Mouse (Mus musculus) lung, postnatal 0 days (tissue): ENCODE data around the gene Col11a2. TPM values are rescaled to one million over a fixed set of nuclear protein-coding genes. Genes with fewer than 3 reads are reported as not detected.
"Not testable (repeated sequence)": the region's sequence is repeated elsewhere in the genome, so short reads cannot be mapped to it uniquely, and the experiment has no call there.

Experiments
- ATAC-seq: fragments of 200-750 bp; cut with Nextera tagmentation; 2 replicates; pipeline ENCODE4 v1.8.0; 2017; ENCODE audit warnings: moderate library complexity
- DNase-seq: peaks from one replicate; pipeline ENCODE4 v3.0.0-alpha.2; 2016; ENCODE audit warnings: low spot score
- H3K27ac ChIP-seq: fragments of 300-500 bp; sonication (generic); 2 replicates; pipeline ENCODE4 v1.5.1; 2014; ENCODE audit warnings: antibody characterized with exemption, mild to moderate bottlenecking, low read length, mixed read lengths
- H3K27me3 ChIP-seq: fragments of 300-500 bp; sonication (generic); replicated peaks from 2 replicates; pipeline ENCODE4 v1.6.1; 2014; ENCODE audit warnings: low read length, mixed read lengths; ENCODE audit not compliant: insufficient read depth
- H3K36me3 ChIP-seq: fragments of 300-500 bp; sonication (generic); 2 replicates; pipeline ENCODE4 v1.6.1; 2014; ENCODE audit warnings: low read length, mixed read lengths; ENCODE audit not compliant: insufficient read depth
- H3K4me1 ChIP-seq: fragments of 300-500 bp; sonication (generic); 2 replicates; pipeline ENCODE4 v1.6.1; 2014; ENCODE audit warnings: antibody characterized with exemption, low read depth, low read length, mixed read lengths; ENCODE audit not compliant: insufficient read depth
- H3K4me2 ChIP-seq: fragments of 300-500 bp; sonication (generic); replicated peaks from 2 replicates; pipeline ENCODE4 v1.6.1; 2014; ENCODE audit warnings: low read depth, mild to moderate bottlenecking, low read length, moderate library complexity, mixed read lengths
- H3K4me3 ChIP-seq: fragments of 300-500 bp; sonication (generic); 2 replicates; pipeline ENCODE4 v1.5.1; 2014; ENCODE audit warnings: low read depth, low read length
- H3K9ac ChIP-seq: fragments of 300-500 bp; sonication (generic); replicated peaks from 2 replicates; pipeline ENCODE4 v1.6.1; 2014; ENCODE audit warnings: low read depth, mild to moderate bottlenecking
- H3K9me3 ChIP-seq: fragments of 300-500 bp; sonication (generic); 2 replicates; pipeline ENCODE4 v1.6.1; 2016; ENCODE audit warnings: low read length, mixed read lengths
- CTCF ChIP-seq: IDR thresholded peaks from 2 replicates; pipeline ENCODE4 v1.5.1; 2016; ENCODE audit warnings: antibody characterized with exemption, mild to moderate bottlenecking
- EP300 ChIP-seq: IDR thresholded peaks from 2 replicates; pipeline ENCODE4 v1.6.1; 2016; ENCODE audit warnings: antibody characterized with exemption, mild to moderate bottlenecking, control low read depth
- WGBS: fragments of 180-500 bp; shearing (Covaris S2); extraction: QIAGEN DNeasy Blood & Tissue Kit; methylation state at CpG from one replicate; pipeline ENCODE4 v1.1.7; 2014; 5-methylcytosine and 5-hydroxymethylcytosine counted together
- polyA plus RNA-seq: library from polyadenylated mRNA; unstranded; fragments of >200 nt; fragmentation: Nextera tagmentation; extraction: Ambion mirVana; gene quantifications from 2 replicates; pipeline ENCODE4 v1.2.1, GENCODE M21; 2015

The Col11a2 gene
- polyA plus RNA-seq: 0.25 and 0.44 TPM in 2 replicates

GRCm38 (mm10) chr17:34038878-34039561, at the start of gene Col11a2:
Col11a2 (plus strand) TSS chr17:34039437.
- TF ChIP-seq CTCF: no peak
- no peak for TF ChIP-seq EP300
- Histone ChIP-seq H3K9me3 (no peaks in the 10 kb centered on the region), H3K4me3 (peak within 1 kb of the TSS; percentile 12; the same call in 1 of the 2 replicates), H3K36me3 (peaks cover 10% of the 10 kb centered on the region), H3K27ac (no peak within 1 kb of the TSS), H3K4me1 (0 out of 2 replicates have a peak, but pooled peaks cover 8% of the 10 kb centered on the region), H3K27me3 (no peaks in the 10 kb centered on the region), H3K4me2 (peak within 1 kb of the TSS; percentile 38), H3K9ac (no peak within 1 kb of the TSS)
- DNase-seq (no peak), ATAC-seq (peak; percentile 29; the same call in 1 of the 2 replicates)
- WGBS: 5% methylated on average over 28 of the region's 28 CpGs

- Histone ChIP-seq H3K9me3 (no peaks in the 10 kb centered on the region), H3K27me3 (no peaks in the 10 kb centered on the region), H3K36me3 (no peaks in the 10 kb centered on the region), H3K4me2 (no peak overlapping the region), H3K4me3 (no peak overlapping the region), H3K4me1 (no peaks in the 10 kb centered on the region), H3K27ac (no peak overlapping the region), H3K9ac (no peak overlapping the region)
- peak; percentile 85 for DNase-seq
- ATAC-seq: peak; percentile 44
- WGBS: 32% methylated on average over 10 of the region's 10 CpGs
- TF ChIP-seq EP300 (no peak), CTCF (peak; percentile 84)
These were observed 47.2 kb upstream of the Col11a2 start for GRCm38 (mm10) chr17:33991788-33992664.

DNA sequence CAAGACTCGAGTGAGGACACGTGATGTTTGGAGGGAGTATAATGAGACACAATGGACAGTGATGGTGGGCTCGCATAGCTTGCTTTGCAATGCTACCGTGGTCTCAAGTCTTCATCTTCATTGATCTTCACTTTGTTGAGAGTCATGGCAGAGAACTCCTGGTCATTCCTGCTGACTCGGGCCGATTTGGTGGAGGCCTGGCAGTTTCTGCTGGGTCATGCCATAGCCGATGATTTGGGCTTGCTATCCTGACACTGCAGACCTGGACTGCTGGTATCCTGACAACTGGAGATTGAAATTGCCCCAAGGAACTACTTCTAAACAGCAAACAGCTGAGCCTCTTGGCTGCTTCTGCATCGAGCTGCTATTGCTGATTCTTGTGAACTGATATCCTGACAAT, 44.3 kb upstream of the Col11a2 start:
- H3K4me1 ChIP-seq: no peaks in the 10 kb centered on the region
- TF ChIP-seq EP300 (no peak), CTCF (no peak)
- DNase-seq (no peak), ATAC-seq (no peak)
- H3K27me3 ChIP-seq: no peaks in the 10 kb centered on the region
- no peak overlapping the region for H3K9ac ChIP-seq
- no peaks in the 10 kb centered on the region for H3K36me3 ChIP-seq
- 86% methylated on average over 8 of the region's 8 CpGs for WGBS
- H3K27ac ChIP-seq: no peak overlapping the region
- no peak overlapping the region for H3K4me2 ChIP-seq
- no peaks in the 10 kb centered on the region for H3K9me3 ChIP-seq
- no peak overlapping the region for H3K4me3 ChIP-seq

- H3K4me2 ChIP-seq: no peak overlapping the region
- H3K9ac ChIP-seq: no peak overlapping the region
- H3K27me3 ChIP-seq: no peaks in the 10 kb centered on the region
- no peak for TF ChIP-seq EP300
- no peak for TF ChIP-seq CTCF
- ATAC-seq: no peak
- no peaks in the 10 kb centered on the region for H3K4me1 ChIP-seq
- H3K4me3 ChIP-seq: no peak overlapping the region
- no peak for DNase-seq
- H3K9me3 ChIP-seq: no peaks in the 10 kb centered on the region
- WGBS: 51% methylated on average over 3 of the region's 3 CpGs
- H3K27ac ChIP-seq: no peak overlapping the region
- H3K36me3 ChIP-seq: no peaks in the 10 kb centered on the region
These were observed 43.6 kb upstream of the Col11a2 start for GRCm38 (mm10) chr17:33995651-33996050.

GRCm38 (mm10) chr17:33997025-33997424, 42.2 kb upstream of the Col11a2 start:
- not testable (repeated sequence) for ATAC-seq, H3K36me3 ChIP-seq, H3K9me3 ChIP-seq, H3K9ac ChIP-seq, DNase-seq, H3K27me3 ChIP-seq, H3K4me1 ChIP-seq, H3K4me3 ChIP-seq, H3K27ac ChIP-seq, H3K4me2 ChIP-seq
- WGBS: 87% methylated on average over 2 of the region's 2 CpGs

DNA sequence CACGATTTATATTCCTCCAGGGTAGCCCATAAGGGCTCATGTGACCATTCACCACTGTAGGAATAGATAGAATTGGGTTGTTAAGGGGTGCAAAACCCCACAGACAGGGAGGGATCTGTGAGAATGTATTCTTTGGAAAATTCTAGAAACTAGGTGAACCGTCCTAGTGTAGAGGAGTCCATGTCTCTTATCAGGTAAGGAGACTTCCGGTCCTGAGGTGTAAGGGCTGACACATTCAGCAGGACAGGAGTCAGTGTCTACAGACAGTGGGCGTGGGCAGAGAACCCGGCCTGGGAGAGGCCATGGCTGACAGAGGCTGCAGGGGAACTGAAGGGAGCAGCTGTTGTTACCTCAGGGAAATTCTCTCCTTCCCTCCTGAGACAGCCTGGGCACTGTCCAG, 40.5 kb upstream of the Col11a2 start:
- H3K4me2 ChIP-seq, H3K36me3 ChIP-seq, H3K27me3 ChIP-seq, H3K9me3 ChIP-seq, ATAC-seq, H3K4me1 ChIP-seq, H3K27ac ChIP-seq, H3K4me3 ChIP-seq, H3K9ac ChIP-seq, DNase-seq: not testable (repeated sequence)
- 37% methylated on average over 5 of the region's 5 CpGs for WGBS
